Mouse (Mus musculus) midbrain, embryonic 14.5 days (tissue): ENCODE measurements around the gene Kcnk5. TPM values are rescaled to one million over a fixed set of nuclear protein-coding genes. Genes with fewer than 3 reads are reported as not detected.
A peak's percentile ranks its signal among the peaks of the same experiment; 100 is the strongest.

Experiments
- ATAC-seq: fragments of 200-750 bp; cut with Nextera tagmentation; 2 replicates; pipeline ENCODE4 v1.8.0; 2017; ENCODE audit warnings: moderate number of reproducible peaks, moderate library complexity; ENCODE audit not compliant: low FRiP score, low TSS enrichment
- DNase-seq: peaks from one replicate; pipeline ENCODE4 v3.0.0-alpha.2; 2015
- H3K27ac ChIP-seq: fragments of 300-500 bp; sonication (generic); replicated peaks from 2 replicates; pipeline ENCODE4 v1.5.1; 2014; ENCODE audit warnings: mild to moderate bottlenecking, low read depth, low read length, moderate library complexity
- H3K27me3 ChIP-seq: fragments of 300-500 bp; sonication (generic); 2 replicates; pipeline ENCODE4 v1.6.1; 2014; ENCODE audit warnings: low read length, control low read depth, mixed read lengths; ENCODE audit not compliant: control insufficient read depth, insufficient read depth
- H3K36me3 ChIP-seq: fragments of 300-500 bp; sonication (generic); 2 replicates; pipeline ENCODE4 v1.6.1; 2014; ENCODE audit warnings: low read length, control low read depth; ENCODE audit not compliant: control insufficient read depth, insufficient read depth
- H3K4me1 ChIP-seq: fragments of 300-500 bp; sonication (generic); 2 replicates; pipeline ENCODE4 v1.6.1; 2014; ENCODE audit warnings: mild to moderate bottlenecking, antibody characterized with exemption, low read length, control low read depth; ENCODE audit not compliant: control insufficient read depth, insufficient read depth
- H3K4me2 ChIP-seq: fragments of 300-500 bp; sonication (generic); 2 replicates; pipeline ENCODE4 v1.6.1; 2014; ENCODE audit warnings: mild to moderate bottlenecking, low read length, moderate library complexity
- H3K4me3 ChIP-seq: fragments of 300-500 bp; sonication (generic); replicated peaks from 2 replicates; pipeline ENCODE4 v1.5.1; 2014; ENCODE audit warnings: low read depth, low read length
- H3K9ac ChIP-seq: fragments of 300-500 bp; sonication (generic); replicated peaks from 2 replicates; pipeline ENCODE4 v1.6.1; 2014; ENCODE audit warnings: mild to moderate bottlenecking, low read length, moderate library complexity
- H3K9me3 ChIP-seq: fragments of 300-500 bp; sonication (generic); 2 replicates; pipeline ENCODE4 v1.6.1; 2016; ENCODE audit warnings: low read length, control low read depth, mixed read lengths; ENCODE audit not compliant: control insufficient read depth
- WGBS: fragments of 180-500 bp; shearing (Covaris S2); extraction: QIAGEN DNeasy Blood & Tissue Kit; methylation state at CpG from one replicate; pipeline ENCODE4 v1.1.7; 2014; 5-methylcytosine and 5-hydroxymethylcytosine counted together
- polyA plus RNA-seq: library from polyadenylated mRNA; unstranded; fragments of >200 nt; fragmentation: Nextera tagmentation; extraction: Ambion mirVana; gene quantifications from 2 replicates; pipeline ENCODE4 v1.2.1, GENCODE M21; 2014

Kcnk5 gene
- polyA plus RNA-seq, 1 experiment from 2014 or later: 0.88 TPM

DNA sequence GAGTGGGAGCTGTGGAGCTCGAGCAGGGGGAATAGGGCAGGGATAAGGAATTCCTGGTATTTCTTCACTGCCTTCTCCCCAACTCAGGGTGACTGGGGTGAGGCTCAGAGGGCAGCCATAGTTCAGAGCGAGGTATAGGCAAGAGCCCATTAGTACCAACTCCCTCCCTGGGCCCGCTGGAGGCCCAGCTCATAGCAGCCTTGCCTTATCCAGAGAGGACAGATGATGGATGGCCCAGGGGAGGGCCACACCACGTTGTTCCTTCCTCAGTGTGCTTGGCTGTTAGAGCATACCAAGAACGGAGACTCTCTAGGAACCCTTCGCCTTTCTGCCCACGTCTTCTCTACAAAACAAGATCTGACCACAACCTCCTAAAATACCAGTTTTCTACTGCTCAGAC, 27.4 kb downstream of the Kcnk5 start:
- no peak overlapping the region for H3K27ac ChIP-seq
- H3K9ac ChIP-seq: no peak overlapping the region
- H3K36me3 ChIP-seq: no peaks in the 10 kb centered on the region
- no peaks in the 10 kb centered on the region for H3K27me3 ChIP-seq
- DNase-seq: no peak
- H3K4me3 ChIP-seq: no peak overlapping the region
- 79% methylated on average over 7 of the region's 7 CpGs for WGBS
- no peak for ATAC-seq
- H3K4me1 ChIP-seq: no peaks in the 10 kb centered on the region
- no peak overlapping the region for H3K4me2 ChIP-seq
- H3K9me3 ChIP-seq: no peaks in the 10 kb centered on the region

DNA sequence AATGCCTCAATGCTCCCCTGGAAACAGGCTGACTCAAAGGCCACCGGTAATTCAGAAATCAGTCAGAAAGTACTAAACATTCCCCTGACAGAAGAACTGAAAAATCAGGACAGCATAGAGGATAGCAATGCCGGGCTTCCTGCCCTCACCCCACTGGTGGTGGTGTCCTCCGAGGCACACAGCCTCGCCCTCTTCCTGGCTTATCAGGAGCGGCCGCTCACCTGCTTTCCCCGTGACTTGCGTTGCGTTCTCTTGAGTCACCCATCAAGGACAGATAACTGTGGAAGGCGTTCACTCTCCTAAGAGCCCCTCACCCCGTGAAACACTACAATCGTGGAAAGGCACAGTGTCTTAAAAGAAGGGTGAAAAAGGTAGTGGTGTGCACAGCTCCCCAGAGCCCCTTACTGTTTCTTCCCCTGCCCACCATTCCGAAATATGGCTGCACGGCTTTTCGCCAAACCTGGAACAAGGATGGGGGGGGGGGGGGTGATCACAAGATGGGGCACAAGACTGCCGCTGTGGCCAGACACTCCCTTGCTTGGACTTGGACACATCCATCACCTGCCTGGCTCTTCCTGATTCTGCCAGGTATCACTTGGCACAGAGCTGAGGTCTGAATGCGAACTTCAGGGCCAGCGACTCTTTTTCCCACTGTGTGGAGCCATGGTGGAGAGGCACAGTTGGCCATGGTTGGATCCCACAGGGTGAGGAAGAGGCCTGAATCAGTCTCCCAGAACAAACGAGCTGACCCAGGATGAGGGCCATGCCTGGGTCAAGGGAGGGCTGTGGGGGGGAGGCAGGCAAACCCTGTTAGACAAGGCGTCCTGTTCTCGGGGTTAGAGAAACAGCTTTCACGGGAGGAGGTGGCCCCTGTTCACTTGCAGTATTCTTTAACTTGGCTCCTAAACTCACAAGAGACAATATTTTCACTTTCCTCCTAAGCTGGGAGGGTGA, 32.2 kb downstream of the Kcnk5 start:
- ATAC-seq (no peak), DNase-seq (no peak)
- 94% methylated on average over 22 of the region's 22 CpGs for WGBS
- Histone ChIP-seq H3K9ac (no peak overlapping the region), H3K4me2 (no peak overlapping the region), H3K9me3 (no peaks in the 10 kb centered on the region), H3K4me3 (no peak overlapping the region), H3K36me3 (no peaks in the 10 kb centered on the region), H3K27ac (no peak overlapping the region), H3K27me3 (no peaks in the 10 kb centered on the region), H3K4me1 (no peaks in the 10 kb centered on the region)

DNA sequence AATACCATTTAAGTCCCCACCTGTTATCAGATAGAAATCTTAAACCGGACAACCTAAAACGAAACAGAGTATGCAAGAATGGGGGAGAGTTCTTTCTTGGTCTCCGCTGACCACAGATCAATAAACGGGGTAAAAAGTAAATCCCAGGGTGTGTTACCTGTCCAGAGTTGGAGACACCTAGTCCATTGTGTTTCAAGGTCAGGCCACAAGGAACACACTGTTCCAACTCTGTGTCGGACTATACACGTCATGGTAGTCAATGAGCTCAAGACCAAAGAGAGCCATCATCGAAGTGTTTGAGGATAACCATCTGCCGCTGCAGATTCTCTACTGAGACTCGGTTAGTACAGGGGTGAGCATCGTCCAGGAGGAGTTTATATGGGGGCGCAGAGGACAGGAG, 33.1 kb downstream of the Kcnk5 start:
- DNase-seq: no peak
- no peak overlapping the region for H3K27ac ChIP-seq

DNA sequence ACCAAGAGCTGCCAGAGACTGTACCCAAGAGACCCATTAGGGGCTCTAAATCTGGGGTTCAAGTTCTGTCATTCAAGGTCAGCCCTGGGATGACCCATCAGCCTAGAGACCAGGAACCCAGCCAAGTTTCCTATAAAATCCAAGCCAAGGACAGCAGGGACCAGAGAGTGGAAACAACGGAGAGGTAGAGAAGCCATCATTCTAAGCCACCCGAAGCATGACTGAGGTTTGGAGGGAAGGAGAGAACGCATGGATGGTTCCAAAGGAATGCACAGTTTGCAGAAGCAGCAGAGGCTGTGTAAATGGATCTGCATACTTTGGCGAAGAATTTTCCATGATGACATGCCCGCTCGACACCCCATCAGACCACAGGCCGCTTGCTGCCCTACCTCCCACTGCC, 33.8 kb downstream of the Kcnk5 start:
- Histone ChIP-seq H3K9me3 (no peaks in the 10 kb centered on the region), H3K4me2 (no peak overlapping the region), H3K9ac (no peak overlapping the region), H3K27ac (no peak overlapping the region), H3K27me3 (no peaks in the 10 kb centered on the region), H3K4me1 (no peaks in the 10 kb centered on the region), H3K36me3 (no peaks in the 10 kb centered on the region), H3K4me3 (no peak overlapping the region)
- DNase-seq (no peak), ATAC-seq (no peak)
- 96% methylated on average over 7 of the region's 7 CpGs for WGBS

More for the DNA sequence above, 33.1 kb downstream of the Kcnk5 start:
- no peak overlapping the region for H3K4me2 ChIP-seq
- H3K9ac ChIP-seq: no peak overlapping the region
- H3K27me3 ChIP-seq: no peaks in the 10 kb centered on the region
- no peaks in the 10 kb centered on the region for H3K9me3 ChIP-seq
- ATAC-seq: no peak
- no peak overlapping the region for H3K4me3 ChIP-seq
- no peaks in the 10 kb centered on the region for H3K4me1 ChIP-seq
- no peaks in the 10 kb centered on the region for H3K36me3 ChIP-seq
- 98% methylated on average over 11 of the region's 11 CpGs for whole genome bisulfite sequencing

DNA sequence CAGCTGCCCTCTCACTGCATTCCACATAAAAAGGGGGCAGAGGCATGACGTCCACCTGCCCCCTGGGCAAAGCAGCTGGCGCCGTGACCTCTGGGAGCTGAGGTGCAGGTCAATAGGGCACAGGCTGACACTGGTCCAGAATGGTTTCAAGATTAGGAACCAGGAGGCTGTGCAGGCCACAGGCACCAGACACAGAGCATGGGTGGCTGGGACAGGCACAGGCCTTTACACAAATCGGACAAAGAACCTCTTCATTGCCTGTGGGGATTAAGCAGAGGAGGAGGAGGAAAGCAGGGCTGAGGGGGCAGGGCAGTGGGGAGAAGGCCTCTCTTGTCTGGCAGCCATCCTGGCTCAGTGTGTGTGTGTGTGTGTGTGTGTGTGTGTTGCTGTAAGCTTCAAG, 37.5 kb downstream of the Kcnk5 start:
- ATAC-seq (peak; percentile 37; the same call in 1 of the 2 replicates), DNase-seq (peak; percentile 59)
- Histone ChIP-seq H3K4me3 (no peak overlapping the region), H3K27ac (peak overlapping the region; percentile 52; the same call in 1 of the 2 replicates), H3K9ac (no peak overlapping the region), H3K4me2 (no peak overlapping the region), H3K9me3 (no peaks in the 10 kb centered on the region), H3K4me1 (no peaks in the 10 kb centered on the region), H3K27me3 (no peaks in the 10 kb centered on the region), H3K36me3 (no peaks in the 10 kb centered on the region)
- WGBS: 41% methylated on average over 4 of the region's 4 CpGs

DNA sequence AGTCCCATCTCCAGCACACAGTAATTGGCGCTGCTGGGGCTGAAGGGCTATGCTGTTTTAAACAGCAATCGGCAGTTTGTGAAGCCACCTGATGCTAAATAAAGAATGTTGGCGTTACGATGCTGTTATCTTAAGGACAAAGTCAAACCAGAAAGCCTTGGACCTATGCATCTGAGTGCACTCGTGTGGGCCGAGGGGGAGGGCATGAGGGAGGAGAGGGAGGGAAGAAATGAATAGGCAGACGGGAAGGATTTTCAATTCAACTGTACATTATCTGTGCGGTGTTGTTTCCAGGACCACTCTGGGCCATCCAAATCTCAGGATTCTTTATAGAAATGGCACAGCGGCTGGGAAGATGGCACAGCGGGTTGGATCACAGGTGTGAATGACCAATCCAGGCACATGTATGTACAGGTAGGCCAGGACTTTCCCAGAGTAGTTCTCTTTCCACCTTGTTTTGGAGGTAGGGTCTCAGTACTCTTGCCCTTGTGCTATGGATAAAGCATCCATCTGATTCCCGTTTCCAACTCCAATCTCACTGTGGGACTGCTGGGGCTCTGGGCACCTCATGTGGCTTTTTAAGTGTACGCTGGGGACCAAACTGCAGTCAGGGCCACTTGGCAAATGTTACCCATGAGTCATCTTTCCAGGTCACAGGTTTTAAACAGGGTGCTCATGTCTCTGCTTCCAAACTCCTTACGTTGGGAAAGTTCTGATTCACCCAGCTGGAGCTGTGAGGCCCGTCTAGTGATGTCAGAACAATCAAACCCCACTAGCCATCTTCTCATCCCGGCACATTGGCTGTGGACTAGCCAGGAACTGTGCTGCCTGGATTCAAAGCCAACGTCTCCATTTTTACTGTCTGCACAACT, 42.9 kb downstream of the Kcnk5 start, which contains the start of gene Saysd1:
Gene Saysd1, minus strand, starts transcription at position 51 of the 872 bp plus-strand sequence.
- no peak within 1 kb of the TSS for H3K9ac ChIP-seq
- H3K9me3 ChIP-seq: no peaks in the 10 kb centered on the region
- no peaks in the 10 kb centered on the region for H3K4me1 ChIP-seq
- no peaks in the 10 kb centered on the region for H3K27me3 ChIP-seq
- H3K4me2 ChIP-seq: no peak within 1 kb of the TSS
- 88% methylated on average over 16 of the region's 16 CpGs for WGBS
- no peak within 1 kb of the TSS for H3K27ac ChIP-seq
- no peaks in the 10 kb centered on the region for H3K36me3 ChIP-seq
- ATAC-seq (no peak), DNase-seq (no peak)
- H3K4me3 ChIP-seq: no peak within 1 kb of the TSS

DNA sequence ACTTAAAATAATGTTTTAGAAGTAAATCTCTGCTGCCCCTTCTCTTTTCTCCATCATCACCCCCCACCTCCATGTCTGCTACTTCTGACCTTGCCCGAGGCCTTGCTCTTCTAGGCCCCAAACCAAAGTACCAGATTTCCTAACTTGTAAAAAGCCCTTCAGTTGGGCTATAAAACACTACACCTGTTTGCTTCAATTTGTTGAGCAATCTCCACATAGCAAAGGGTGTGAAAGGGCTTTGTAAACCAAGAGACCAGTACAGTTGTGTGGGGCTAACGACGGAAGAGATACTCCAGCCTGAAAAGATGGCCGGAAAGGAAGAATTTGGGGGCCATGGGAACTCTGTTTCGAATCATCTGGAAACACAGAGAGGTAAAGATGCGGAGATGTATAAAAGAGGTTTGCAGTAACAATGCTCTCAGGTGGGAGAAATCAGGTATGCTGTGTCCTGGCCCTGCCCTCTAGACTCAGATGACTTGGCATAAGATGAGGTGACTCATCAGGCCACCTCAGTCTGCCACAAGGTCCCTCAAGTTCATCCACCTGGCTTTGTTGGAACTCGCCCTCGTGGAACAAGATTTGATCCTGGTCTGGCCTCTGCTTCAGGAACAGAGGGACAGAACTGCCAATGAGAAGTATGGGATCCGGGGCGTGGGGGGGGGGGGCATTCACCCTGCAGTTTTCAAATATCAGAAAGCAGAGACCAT, 46.5 kb downstream of the Kcnk5 start:
- H3K9me3 ChIP-seq: no peaks in the 10 kb centered on the region
- H3K4me2 ChIP-seq: no peak overlapping the region
- no peaks in the 10 kb centered on the region for H3K27me3 ChIP-seq
- DNase-seq (no peak), ATAC-seq (no peak)
- H3K27ac ChIP-seq: no peak overlapping the region
- H3K4me1 ChIP-seq: no peaks in the 10 kb centered on the region
- WGBS: 92% methylated on average over 10 of the region's 10 CpGs
- no peak overlapping the region for H3K9ac ChIP-seq
- no peaks in the 10 kb centered on the region for H3K36me3 ChIP-seq
- H3K4me3 ChIP-seq: no peak overlapping the region

DNA sequence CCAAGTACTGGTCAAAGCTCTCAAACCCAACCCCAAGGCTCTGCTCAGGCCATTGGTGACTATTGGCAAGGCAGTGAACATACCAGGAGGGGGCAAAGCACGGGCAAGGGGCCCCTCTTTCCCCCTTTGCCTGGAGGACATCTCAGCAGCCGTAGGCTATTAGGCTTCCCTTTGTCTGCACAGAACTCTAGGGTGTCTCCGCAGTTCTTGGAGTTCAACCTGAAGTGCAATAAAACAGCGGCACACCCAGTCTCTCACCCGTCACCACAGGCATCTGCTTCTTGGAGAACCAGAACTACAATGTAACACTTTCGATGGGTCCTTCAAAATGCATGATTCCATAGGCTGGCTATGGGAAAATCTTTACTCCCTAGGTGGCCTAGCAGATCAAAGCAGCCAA, 53.4 kb downstream of the Kcnk5 start:
- H3K4me3 ChIP-seq: no peak overlapping the region
- H3K36me3 ChIP-seq: no peaks in the 10 kb centered on the region
- no peaks in the 10 kb centered on the region for H3K4me1 ChIP-seq
- H3K27me3 ChIP-seq: no peaks in the 10 kb centered on the region
- 89% methylated on average over 6 of the region's 6 CpGs for WGBS
- no peak overlapping the region for H3K4me2 ChIP-seq
- ATAC-seq: no peak
- no peak for DNase-seq
- H3K9me3 ChIP-seq: no peaks in the 10 kb centered on the region
- H3K27ac ChIP-seq: no peak overlapping the region
- no peak overlapping the region for H3K9ac ChIP-seq
